Mouse (Mus musculus) megakaryocyte, adult 5-6 weeks (primary cell): ENCODE results near the gene Iqcd. TPM values are rescaled to one million over a fixed set of nuclear protein-coding genes. Genes with fewer than 3 reads are reported as not detected.

Experiments
- ATAC-seq: 2 replicates; pipeline ENCODE4 v1.8.0; 2016; ENCODE audit warnings: mild to moderate bottlenecking, inconsistent platforms; ENCODE audit not compliant: poor library complexity, severe bottlenecking
- total RNA-seq, 2 experiments: library from RNA; stranded (forward) in 1 of 2; stranded (reverse) in 1 of 2; fragments of 153-499, 151-499 nt in 1 of 2; fragments of 221-1000, 200-1000 nt in 1 of 2; gene quantifications; 2 replicates each; pipeline versions ENCODE4 v1.2.3 to v1.2.4; 2015 to 2017

Iqcd gene
- total RNA-seq, 2 experiments from 2014 or later = 0.11 to 0.18 TPM

DNA sequence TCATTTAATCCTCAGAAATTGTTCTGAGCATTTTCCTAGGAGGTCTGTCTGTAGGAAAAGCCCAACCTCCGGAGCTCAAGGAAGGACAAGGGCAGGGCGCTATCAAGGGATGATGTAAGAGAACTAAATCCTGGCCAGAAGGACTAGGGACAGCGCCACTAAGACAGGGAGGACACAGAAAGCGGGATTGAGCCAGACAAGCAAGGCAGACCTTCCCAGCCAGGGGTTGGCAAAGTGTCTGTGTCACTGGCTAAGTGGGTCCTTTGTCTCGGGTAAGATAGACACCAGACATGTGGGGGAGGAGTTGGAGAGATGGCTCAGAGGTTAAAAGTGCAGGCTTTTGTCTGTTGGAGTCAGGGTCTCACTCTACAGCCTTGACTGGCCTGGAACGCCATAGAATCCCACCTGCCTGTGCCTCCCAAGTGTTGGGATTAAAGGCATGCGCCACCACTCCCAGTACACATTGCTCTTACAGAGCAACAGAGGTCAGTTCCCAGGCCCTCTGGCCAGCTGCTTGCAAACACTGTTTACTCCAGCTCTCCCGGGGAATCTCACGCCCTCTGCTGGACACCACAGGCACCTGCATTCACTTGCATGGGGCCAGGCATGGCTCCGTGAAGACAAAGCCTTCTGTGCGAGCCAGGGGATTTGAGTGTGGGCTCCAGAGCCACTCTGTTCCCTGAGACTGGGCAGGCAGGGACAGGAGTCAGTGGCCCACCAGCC is 12.3 kb downstream of the Iqcd start:
- ATAC-seq = no peak

DNA sequence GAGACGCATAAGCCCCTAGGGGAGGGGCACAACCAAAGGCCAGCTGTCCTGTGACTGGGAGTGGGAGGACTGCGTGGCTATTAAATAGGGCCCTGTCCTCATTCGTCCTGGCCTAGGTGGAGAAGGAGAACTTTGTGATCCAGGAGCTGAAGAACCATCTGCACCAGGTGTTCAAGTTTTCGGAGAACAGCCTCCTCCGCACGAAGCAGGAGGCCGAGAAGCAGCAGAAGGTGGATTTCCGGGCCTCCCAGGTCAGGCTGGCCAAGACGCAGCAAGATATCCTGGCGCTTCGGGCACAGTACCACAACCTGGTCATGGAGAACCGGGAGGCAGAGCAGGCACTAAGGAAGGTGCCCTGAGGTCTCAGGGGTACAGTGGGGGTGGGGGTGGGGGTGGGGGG is 13.4 kb downstream of the Iqcd start:
- ATAC-seq = no peak

DNA sequence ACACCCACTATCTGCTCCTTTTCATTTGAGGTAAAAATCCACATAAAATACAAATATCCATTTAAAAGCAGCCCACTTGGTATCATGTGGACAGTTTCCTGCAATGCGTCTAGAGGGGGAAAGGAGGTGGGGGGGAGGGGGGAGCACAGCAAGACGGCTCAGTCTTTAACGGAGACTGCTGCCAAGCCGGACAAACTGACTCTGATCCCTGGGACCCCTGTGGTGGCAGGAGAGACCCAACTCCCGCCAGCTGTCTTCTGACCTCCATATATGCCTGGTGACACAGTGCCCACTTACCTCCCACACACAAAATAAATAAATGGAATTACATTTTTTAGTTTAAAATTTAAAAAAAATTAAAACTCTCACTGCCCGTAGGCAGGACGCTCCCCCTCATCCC is 14.7 kb downstream of the Iqcd start:
- no peak for ATAC-seq

DNA sequence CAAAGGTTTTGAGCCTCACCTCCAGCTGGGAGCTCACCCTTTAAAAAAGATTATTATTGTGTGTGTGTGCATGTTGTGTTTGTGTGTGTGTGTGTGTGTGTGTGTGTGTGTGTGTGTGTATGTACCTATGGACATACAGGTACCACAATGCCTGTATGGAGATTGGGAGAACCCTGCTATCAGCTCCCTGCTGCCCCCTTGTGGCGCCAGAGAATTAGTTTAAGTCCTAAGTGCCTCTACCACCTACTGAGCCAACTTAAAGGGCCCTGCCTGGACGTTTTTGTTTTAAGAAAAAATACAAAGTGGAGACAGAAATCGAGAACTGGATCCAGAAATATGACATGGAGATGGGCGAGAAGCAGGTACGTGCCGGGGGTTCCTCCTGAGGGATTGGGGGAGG is 16.0 kb downstream of the Iqcd start:
- peak; percentile 66 for ATAC-seq

DNA sequence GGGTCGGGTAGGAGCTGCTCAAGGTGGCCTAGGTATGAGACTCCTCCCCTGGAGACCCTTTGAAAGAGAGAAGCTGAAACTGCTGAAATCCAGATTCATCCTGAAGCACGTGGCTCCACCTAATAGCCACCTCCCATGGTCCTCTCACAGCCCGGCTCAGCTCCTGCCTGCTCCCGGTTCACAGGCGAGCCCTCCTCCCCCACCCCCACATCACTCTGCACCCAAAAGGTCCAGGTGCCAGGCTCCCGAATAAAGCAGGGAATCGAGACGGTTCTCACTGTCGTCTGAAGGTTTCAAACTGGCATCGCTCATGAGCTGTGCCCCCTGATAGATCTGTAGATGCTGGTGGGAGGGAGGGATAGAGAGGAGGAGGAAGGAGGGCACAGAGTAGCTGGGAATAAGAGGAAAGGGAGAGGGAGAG is 16.4 kb downstream of the Iqcd start:
- no peak for ATAC-seq

DNA sequence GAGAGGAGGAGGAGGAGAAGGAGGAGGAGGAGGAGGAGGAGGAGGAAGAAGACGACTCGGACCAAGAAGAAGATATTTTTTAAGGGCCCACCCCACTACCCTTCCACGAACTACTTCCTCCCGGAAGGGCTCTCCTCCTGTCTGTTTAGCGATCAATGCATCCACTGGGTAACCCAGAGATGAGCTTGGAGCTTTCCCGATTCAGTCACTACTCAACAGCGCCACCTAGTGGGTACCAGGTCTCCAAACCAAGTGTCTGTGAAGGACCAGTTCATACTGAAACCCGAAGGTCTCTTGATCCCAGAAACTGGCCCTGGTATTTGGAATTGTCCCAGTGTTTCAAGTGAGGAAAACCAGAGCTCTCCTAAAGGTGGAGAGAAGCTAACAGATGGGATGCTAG is 16.9 kb downstream of the Iqcd start:
- peak; percentile 86 for ATAC-seq

DNA sequence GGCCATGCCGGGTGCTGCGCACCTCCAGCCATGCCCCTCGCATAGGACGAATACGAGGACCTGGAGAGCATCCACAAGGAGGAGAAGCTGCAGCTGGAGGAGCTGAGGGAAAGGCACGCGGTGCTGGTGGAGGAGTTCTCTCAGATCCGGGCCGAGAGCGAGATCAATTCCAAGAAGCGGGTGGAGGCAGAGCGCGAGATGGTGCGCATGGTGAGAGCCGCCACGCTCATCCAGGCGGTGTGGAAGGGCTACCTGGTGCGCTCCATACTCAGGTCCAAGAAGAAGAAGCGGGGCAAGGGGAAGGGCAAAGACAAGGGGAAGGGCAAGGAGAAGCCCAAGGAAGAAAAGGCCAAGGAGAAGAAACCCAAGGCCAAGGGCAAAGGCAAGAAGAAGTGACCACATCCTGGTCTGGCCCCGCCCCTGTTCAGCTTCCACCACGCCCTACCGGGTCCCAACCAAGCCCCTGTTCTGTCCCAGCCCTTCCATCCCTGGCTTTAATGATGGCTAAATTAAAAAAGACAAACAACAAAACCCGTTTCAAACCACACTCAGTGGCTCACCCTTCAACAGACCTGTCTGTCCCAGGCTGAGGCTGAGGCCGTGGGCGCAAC is 17.9 kb downstream of the Iqcd start:
- ATAC-seq = peak; percentile 34

DNA sequence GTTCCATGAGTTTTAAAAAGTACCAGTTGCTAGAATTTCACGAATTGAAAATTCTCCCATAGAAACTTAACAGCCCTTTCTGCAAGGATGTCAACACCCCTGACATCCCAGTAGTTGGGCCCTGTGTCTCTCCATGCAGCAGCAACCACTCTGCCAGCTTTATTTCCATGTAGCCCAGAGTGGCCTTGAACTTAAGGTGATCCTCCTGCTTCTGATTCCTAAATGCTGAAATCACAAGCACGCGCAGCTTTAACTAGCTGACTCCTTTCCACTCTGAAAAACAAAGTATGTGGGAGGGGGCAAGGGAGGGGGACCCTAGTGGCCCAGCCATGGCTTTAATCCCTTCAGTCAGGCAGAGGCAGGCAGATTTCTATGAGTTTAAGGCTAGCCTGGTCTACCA is 18.5 kb downstream of the Iqcd start:
- ATAC-seq = no peak

DNA sequence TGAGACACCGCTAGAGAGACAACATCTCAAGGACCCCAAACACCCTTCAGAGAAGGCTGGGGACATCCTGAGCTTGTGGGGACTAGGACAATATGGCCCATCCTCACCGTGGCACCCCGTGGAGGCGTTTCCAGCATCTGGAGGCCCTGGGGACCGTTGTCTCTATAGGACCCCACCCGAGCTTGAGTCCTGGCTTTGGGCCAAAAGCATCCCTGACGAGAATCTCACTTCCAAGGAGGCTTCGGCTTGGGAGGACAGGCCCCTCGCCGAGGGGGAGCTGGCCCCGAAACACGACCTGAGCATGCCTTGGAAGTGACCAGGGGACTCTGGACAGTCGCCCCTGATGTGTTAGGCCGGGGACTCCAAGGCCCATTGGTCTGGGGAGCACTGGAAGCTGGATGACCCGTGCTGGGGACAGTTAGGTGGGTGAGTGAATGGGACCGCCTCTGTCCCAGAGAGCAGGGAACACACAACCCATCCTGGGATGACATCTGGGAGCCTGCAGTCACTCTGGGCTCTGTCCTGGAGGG is 20.5 kb downstream of the Iqcd start:
- ATAC-seq = no peak

DNA sequence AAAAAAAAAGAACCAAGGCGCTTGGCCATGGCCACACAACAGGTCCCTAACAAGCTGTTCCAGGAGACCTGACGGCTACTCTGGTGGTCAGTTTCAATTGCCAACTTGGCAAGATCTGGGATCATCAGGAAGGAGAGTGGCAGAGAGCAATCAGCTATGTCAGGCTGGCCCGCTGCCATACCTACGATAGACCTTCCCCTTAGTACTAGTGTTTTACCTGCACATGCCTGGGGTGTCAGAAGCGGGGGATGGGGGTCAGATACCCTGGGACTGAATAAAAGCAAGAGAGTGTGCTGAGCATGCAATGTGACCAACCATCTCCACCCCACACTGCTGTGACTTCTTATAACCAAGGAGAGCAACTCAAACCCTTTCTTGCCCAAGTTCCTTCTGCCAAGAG is 22.1 kb downstream of the Iqcd start:
- no peak for ATAC-seq

DNA sequence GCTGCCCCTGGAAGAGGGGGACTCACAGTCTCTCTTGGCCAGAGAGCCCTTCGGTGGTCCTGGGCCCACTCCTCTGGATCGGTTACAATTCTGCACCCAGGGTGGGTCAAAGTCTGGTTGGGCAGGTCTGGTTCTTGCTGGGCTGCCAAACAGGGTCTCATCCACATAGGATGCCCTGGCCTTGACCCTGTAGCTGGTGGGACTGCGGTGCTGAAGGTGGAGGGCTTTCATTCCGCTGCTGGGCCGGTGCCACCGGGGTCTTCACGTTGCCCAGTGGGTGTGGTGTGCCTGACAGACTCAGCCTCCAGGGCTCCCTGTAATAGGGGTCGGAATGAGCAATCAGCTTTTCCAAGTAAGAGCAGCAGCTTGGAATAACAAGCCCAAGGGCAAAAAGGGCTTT is 22.6 kb downstream of the Iqcd start:
- ATAC-seq = no peak

DNA sequence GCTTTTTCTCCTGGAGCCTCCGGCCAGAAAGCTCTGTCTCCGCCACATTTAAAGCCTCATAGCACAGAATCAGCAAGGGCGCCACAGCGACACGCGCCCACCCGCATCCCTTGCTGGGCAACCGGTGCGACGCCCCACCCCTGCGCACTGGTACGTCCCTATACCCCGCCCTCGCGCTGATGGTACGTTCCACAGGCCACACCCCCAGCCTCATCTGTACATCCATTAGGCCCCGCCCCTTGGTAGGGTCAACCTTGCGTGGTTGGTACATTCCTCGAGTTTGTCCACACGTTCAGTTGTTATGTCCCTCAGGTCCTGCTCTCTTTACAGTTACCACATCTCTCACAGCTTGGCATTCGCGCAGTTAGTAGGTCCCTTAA is 23.6 kb downstream of the Iqcd start, which contains the start of the genes Rita1 and Ddx54:
Gene Rita1, minus strand, starts transcription at position 148 of the 380 bp plus-strand sequence.
Gene Ddx54, plus strand, starts transcription at position 298 of the 380 bp plus-strand sequence.
- ATAC-seq = peak; percentile 79

DNA sequence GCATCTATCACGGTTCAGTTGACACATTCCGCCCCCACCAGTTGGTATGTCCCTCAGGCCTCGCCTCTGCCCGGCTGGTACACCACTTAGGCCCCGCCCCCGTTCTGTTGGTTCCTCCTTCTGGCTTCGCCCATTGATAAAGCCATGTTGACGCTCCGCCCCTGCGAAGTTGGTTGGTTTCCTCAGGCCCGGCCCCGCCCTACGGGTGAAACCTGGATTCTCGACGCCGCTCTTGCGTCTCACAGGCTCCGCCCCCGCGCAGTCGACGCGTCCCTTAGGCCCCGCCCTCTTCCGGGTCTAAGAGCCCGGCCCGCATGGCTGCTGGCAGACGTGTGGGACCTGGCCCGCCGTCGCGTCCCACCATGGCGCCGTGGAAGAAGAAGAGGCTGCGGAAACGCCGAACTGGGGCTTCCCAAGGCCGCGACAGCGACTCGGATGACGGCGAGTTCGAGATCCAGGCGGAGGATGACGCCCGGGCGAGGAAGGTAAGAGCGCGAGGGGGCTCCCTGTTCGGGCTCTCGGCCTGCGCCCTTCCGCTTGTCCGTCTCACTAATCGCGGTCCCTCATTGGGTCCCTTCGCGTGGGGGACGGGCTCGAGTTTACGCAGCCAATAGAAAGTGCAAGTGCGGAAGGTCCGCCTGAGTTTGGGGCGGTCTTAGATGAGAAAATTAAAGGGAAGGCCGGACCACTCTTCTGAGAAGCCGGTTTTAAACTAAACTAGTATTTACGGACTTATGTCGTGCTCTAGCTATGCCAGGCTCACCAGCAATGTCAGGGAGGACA is 24.2 kb downstream of the Iqcd start:
- ATAC-seq = peak; percentile 85

DNA sequence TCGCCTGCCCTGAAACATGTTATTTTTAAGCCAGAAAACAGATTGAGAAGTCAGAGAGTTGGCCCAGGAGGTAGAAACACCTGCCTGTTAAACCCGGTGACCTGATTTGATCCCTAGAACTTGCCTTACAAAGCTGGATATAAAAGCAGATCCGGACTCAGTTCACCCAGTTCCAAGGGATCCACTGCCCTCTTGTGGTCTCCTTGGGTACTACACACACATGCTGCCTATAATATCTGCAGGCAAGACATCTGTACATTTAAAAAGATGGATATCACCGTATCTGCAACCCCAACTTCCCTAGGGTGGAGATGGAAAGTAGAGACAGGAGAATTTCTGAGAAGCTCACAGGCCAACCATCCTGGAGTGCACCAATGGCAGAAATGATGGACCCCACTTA is 27.1 kb downstream of the Iqcd start:
- ATAC-seq = no peak

DNA sequence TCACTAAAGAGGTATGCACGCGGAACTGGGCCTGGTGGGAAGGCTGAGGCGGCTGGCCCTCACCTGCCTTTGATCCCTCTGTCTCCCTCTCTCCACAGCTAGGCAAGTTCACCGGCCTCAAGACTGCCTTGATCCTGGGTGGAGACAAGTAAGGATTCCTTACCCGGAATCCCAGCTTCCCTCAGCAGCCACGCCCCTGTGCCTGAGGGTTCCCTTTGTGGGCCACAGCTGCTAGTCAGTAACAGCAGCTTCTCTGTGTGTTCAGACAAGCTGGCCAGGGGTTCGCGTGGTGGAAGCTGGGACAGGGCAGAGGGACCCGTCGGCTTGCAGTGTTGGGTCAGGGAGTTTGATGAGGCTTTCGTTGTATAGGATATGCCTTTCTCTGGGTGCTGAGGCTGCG is 30.0 kb downstream of the Iqcd start:
- ATAC-seq = no peak

DNA sequence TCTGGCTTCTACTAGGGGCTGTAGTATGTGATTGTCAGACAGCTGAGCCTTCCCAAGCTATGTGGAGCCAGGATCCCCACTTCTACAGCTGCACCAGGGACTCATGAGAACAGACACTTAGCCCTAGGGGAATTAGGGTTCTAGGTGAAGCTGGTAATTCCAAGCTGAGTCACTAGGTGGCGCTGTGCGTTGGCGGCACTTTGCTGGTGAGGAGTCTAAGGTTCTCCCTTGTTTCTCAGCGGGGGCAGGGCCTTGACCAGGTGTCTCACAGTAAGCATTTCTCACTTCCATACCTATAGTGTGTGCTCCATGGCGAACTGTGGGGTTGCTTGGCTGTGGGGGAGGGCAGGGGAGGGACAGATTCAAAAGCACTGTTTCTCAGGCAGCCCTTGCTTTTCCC is 30.4 kb downstream of the Iqcd start:
- ATAC-seq = peak; percentile 62

DNA sequence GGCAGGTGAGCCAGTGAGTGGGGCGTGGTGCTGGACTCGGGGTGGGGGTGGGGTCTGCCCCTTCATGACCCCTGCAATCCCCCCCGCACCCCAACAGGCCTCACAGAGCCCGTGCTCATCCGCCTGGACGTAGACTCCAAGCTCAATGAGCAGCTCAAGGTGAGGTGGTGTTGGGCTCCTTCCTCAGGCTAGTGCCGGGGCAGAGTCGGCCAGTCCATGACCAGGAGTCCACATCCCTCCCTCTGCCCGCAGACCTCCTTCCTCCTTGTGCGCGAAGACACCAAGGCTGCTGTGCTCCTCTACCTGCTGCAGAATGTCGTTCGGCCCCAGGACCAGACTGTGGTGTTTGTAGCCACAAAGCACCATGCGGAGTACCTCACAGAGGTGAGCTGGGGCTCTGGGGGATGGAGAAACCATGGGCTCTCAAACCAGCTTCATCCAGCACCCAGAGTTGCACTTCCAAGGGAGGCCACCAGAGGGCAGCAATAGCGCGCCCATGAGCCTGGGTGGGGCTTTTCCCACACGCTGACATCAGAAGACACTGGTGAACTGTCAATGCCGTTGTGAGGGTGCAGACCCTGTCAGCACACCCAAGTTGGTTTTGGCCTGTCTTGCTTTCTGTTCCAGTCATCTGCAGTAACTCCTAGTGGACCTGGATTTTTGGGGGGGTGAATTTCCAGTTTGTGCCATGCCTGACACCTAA is 31.7 kb downstream of the Iqcd start:
- ATAC-seq = peak; percentile 71

DNA sequence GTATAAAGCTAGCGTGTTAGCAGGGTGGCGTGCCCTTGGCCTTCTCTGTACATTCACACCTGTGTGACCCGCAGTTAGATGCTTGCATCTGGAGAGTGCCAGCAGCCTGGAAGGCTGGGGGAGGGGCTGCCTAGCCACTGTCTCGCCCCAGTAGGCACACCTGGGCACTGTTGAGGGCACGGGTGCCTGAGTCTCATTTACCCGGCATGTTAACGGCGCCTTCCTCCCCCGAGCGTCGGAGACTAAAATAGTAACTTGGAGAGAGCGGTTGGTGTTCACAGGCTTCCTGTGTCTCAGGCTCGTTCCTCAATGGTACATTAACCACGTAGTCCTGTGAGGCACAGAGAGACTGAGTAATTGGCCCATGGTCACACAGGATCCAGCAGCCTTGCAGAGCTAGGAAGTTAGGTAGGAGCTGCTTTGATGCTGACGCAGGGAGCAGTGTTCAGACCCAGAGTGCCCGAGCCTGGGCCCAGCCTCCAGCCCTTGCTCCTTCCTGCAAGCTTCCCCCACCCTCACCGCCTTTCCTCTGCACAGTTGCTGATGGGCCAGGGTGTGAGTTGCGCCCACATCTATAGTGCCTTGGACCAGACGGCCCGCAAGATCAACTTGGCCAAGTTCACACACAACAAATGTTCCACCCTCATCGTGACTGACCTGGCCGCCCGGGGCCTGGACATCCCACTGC is 32.4 kb downstream of the Iqcd start:
- ATAC-seq = no peak

DNA sequence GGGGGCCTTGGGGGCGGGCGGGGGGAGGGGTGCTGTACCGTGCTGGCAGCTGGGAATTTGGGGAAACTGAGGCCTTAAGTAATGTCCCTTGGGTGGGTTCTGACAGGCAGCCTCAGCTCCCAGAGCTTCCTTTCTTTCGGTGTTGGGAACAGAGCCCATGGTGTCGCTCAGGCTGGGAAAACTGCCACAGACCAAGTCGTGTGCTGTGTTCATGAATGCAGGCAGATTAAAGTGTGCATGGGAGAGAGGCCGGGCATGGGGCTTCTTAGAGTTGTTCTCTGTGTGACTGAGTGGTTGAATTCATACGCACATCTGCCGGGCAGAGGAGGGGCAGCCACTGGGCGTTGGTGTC is 33.0 kb downstream of the Iqcd start:
- ATAC-seq = no peak

DNA sequence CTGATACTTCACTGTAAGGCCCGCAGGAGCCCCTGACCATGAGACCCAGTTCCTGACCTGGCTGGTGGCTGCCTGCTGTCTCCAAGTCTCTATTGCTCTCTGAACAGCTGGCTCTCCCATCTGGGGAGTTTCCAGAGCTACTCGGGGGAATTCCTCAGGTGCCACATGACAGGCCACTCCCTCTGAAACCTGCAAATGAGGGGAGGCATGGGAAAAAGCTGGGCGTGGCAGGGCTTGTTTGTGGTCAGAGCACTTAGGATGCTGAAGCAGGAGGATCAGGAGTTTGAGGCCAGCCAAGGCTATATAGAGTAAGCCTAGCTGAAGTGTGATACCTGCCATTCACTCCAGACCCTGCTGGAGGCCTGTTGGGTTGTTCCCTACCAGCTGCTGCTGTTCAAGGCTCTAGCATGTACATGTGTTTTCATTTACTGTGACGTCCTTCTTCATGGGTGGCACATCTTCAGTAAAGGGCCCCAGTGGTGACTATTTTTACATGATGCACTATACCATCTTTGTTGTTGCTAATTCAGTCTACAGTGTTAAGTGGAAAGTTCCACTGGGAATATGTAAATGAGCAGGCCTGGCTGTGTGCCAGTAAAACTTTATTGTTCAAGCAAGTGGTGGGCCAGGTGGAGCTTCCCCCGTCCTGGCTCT is 33.5 kb downstream of the Iqcd start:
- no peak for ATAC-seq
